Mouse (Mus musculus): ENCODE measurements around the gene 1700092M07Rik.
A peak's percentile ranks its signal among the peaks of the same experiment; 100 is the strongest.

Gene 1700092M07Rik

DNA sequence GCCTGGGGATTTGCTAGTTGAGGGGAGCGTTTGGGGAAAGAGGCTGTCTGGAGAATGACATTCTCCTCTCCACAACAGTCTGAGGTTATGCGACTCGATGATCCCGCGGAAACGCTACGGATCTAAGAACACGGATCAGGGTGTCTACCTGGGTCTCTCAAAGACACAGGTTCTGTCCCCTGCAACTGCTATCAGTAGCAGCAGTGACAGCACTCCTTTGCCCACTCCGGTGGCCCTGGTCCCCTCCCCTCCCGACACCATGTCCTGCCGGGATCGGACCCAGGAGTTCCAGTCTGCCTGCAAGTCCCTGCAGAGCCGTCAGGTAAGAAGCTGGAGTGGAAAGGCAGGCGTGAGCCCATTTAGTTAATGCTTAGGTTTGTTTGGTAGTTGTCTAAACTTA lies 1.7 kb downstream of the 1700092M07Rik start:
- DNase-seq (ENCODE audit: low spot score) = no peak

- DNase-seq (ENCODE audit: low spot score) = no peak
Observed at GRCm38 (mm10) chr19:8745382-8745781, 4.9 kb downstream of the 1700092M07Rik start.

DNA sequence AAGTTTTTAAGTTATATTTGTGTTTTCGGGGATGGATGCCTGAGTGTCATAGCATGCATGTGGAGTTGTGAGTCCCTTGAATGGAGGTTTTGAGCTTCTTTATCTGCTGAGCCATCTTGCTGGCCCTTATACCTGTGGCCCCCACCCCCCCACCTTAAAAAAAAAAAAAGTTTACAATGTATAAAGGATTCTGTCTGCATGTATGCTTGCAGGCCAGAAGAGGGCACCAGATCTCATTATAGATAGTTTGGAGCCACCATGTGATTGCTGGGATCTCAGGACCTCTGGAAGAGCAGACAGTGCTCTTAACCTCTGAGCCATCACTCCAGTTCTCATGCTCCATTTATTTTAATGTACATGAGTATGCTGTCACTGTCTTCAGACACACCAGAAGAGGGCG lies 6.8 kb downstream of the 1700092M07Rik start:
- DNase-seq (ENCODE audit: low spot score) = peak; percentile 34

GRCm38 (mm10) chr19:8755652-8756051 lies 15.1 kb downstream of the 1700092M07Rik start:
- DNase-seq (ENCODE audit: low spot score) = no peak

- peak; percentile 89 for DNase-seq (ENCODE audit: low spot score)
Observed at GRCm38 (mm10) chr19:8756635-8757387, 16.3 kb downstream of the 1700092M07Rik start, which contains the start of gene Nxf1. Gene Nxf1, plus strand, starts transcription at chr19:8757073.

DNA sequence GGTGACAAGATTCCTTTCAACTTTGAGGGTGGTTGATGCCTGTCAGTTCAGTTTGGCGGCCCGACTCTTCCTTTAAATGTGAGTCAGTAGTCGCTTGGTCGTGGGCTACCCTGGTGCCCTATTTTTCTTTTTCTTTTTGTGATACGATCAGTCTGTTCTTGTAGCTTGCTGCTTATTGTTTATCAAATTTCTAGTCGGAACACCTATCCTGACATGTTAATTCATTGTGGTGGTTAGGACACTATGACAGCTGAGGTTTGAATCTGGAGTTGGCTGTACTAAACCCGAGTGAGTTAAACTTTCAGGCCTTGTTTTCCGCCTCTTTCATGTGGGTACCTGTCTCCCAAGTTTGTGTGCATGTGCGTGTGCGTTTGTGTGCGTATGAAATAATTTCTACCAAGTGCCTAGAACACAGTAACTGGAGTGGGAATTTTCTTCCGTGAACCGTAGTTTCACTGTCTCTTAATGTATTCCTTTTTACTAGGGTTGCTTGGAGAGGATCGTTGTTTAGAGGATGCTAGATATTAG lies 17.0 kb downstream of the 1700092M07Rik start:
- DNase-seq (ENCODE audit: low spot score) = peak; percentile 58

DNA sequence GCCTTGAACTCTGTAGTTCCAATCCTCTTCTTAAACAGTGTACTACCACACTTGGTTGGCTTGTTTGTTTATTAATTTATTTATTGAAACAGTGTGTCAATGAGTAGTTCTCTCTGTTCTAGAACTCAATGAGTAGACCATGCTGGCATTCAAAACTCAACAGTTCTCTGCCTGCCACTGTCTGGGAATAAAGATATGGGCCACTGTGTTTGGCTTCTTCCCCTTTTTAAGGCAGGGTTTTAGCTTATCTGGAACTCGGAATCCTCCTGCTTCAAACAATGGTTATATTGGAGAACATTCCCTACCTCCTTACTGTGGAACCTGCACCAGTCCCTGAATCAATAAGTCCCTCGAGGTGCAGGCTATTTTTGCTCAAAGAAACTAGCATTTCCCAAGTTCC lies 18.4 kb downstream of the 1700092M07Rik start:
- no peak for DNase-seq (ENCODE audit: low spot score)

GRCm38 (mm10) chr19:8760757-8761156 lies 20.2 kb downstream of the 1700092M07Rik start:
- peak; percentile 33 for DNase-seq (ENCODE audit: low spot score)

DNA sequence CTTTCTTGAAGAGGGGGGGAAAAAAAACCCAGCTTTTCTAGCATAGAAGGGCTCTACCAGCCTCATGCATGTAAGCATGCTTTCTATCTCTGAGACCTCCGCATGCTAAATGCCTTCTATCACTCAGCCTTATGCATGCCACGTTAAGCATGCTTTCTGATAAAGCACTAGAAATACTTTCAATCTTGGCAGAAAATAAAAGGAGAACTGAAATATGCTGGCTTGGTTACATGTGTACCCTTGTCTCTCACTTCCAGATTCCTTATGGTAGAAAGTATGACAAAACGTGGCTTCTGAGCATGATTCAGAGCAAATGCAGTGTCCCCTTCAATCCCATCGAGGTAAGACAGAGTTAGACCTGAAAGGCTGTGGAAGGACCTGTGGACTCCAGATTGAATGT lies 22.8 kb downstream of the 1700092M07Rik start:
- no peak for DNase-seq (ENCODE audit: low spot score)

DNA sequence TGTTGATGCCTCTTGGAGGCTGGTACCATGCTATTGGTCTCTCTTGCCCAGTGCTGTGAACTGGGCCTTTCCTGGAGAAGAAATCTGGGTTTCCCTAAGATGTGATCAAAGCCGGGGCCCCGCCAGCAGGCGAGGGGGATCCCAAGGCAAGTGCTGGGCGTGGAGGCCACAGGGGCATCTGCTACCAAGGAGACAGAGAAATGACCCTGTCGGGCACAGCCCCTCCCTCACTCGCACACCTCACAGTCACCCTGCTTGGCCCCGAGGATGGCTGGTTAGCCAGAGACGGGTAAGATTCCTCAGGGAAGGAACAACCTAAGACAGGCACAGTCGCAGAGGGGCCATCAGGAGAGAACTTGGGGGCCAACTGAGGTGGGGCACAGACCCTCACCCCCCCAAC lies 25.0 kb downstream of the 1700092M07Rik start:
- DNase-seq (ENCODE audit: low spot score) = no peak

- peak; percentile 87 for DNase-seq (ENCODE audit: low spot score)
Observed at GRCm38 (mm10) chr19:8770567-8771270, 30.2 kb downstream of the 1700092M07Rik start, which contains the start of gene Tmem223. Gene Tmem223, plus strand, starts transcription at chr19:8770996.

- DNase-seq (ENCODE audit: low spot score) = no peak
Observed at GRCm38 (mm10) chr19:8772996-8773395, 32.5 kb downstream of the 1700092M07Rik start.

DNA sequence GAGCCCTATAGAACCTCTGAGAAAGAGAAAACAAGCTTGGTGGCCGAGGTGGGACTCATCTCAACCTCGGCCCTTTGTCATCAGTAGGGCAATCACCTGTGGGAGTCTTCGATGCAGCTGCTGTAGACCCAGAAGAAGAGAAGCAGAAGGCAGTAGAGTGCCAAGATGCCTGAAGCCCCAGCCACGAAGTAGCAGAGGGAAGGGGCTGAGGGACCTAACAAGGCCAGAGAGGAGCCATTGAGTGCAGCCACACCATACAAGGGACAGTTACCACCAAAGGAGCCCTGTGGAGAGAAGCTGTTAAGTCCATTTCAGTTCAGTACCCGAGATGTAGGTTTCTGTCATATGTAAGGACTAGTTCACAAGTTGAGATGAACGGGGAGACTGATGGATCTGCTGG lies 32.9 kb downstream of the 1700092M07Rik start:
- DNase-seq (ENCODE audit: low spot score) = no peak

DNA sequence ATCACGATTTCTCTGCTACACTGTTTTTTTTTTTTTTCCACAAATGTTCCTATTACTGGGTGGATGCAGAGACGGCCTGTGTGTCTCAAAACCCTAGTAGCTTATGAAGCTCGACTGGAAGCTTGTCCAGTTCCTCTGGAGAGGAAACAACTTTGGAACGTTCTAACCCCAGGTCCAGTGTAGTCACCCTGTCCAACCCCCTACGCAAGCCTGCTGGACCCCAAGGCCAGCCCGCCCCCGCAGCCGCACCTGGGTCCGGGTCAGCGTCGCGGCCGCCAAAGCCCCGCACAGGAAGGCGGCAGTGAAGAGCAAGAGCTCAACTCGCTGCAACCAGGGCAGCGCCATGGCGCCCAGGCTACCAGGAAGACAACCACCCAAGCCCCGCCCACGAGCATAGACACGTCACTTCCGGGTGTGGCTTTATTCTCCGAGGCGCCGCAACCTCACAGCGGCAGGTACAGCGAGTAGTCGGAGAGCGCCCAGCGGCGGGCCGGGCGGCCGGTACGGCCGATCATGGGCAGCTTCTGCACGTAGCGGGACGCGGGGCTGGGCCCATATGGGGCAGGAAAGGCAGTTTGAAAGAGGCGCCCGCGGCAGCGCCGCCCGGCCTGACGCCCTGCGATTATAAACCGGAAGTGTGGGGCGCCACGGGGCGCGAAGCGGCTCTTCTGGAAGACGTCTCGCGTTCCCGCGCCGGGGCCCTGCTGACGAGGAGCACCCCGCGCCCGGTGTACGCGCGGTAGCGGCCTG lies 33.7 kb downstream of the 1700092M07Rik start, which contains the start of gene Tmem179b:
TSS of gene Tmem179b (minus strand) at position 382 of the 750 bp plus-strand sequence.
- peak; percentile 96 for DNase-seq (ENCODE audit: low spot score)

DNA sequence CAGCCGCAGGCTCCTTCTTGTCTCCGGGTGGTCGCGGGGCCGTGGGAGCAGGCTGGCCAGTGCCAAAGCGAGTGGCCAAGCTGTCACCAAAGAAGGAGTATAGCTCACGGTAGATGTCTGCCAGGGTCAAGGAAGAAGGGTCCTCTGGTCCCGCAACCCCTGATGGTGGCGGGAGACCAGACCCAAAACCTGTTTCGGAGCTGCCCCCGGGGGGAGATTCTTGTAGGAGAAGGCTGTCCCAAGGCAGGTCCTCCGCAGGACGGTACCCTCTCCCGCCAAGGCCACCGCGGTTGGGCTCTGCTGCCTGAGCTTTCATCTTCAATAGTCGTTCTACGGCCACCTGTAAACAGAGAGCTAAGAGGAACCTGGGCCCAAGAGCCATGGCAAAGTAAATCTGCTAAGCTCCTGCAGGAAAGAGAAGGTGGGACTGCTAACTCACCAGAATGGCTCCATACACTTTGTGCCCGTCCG lies 34.5 kb downstream of the 1700092M07Rik start:
- no peak for DNase-seq (ENCODE audit: low spot score)

DNA sequence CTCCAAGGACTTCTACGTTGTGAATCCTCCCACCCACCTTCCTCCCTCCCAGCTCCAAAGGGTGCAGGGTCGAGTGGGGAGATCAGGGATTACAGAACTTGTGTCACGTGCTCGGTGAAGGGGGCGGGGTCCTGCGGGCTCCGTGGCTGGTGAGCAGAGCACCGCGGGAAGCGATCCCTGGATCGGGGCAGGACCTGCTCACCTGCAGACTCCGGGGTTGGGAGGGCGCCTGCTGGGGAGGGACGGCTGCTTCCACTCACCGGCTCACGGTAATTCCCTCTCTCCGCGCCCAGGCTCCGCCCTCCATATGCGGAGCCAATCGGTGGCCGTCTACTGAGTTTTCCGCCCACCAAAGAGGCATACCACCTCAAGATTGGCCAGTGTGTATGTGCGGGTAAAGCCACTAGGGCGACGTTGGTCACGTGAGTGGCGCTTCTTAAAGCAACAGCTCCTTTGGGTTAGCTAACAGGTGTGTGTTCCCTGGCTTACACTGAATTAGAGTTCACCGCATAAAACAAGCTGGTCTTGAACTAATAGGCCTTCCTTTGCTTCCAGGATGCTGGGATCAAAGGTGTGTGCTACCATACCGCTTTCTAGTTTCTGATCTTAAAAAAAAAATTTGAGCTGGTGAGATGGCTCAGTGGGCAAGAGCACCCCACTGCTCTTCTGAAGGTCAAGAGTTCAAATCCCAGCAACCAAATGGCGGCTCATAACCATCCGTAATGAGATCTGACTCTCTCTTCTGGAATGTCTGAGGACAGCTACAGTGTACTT lies 45.7 kb downstream of the 1700092M07Rik start, which contains the start of gene Taf6l:
TSS of gene Taf6l (minus strand) at position 410 of the 774 bp plus-strand sequence.
- DNase-seq (ENCODE audit: low spot score) = peak; percentile 93

- no peak for DNase-seq (ENCODE audit: low spot score)
Observed at GRCm38 (mm10) chr19:8788521-8788920, 48.0 kb downstream of the 1700092M07Rik start.

DNA sequence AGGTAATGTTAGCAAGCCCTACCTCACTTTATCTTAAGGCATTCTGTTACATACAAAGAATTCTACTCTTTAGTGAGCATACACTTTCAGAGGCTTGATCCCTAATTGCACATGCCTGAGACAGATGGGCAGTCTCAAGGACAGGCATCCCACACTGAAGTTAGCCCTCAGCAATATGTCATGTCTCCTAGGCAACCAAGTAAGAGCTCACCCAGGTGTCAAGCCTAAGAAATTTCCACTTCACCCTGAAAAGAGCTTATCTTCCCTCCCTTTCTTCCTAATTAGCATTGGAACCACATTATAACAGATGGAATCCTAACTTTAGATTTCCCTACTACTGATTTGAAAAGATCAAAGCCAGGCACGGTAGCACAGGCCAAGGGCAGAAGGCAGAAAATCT lies 48.7 kb downstream of the 1700092M07Rik start:
- DNase-seq (ENCODE audit: low spot score) = no peak

DNA sequence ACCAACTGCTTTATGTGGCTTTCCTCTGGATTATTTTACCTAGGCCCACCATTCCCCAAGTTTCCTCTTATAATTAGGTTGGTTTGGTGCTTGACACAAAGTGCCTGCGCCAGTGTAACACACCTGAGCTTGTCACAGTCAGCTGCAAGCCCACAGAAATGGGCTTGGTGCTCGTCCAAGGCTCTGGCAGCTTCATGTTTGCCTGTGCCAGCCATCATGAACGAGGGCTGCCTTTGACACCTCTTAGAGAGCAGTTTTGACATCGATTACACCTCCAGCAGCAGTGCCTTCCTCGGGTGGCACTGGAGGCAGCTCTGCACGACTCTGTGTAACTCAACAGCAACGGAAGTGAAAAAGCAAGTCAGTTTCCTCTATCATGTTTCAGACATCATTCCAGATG lies 49.7 kb downstream of the 1700092M07Rik start:
- no peak for DNase-seq (ENCODE audit: low spot score)

Measured in T-cell, adult 2 months (primary cell).